Mouse (Mus musculus) ES-E14 (cell line): ENCODE results near the gene Rbm5. TPM values are rescaled to one million over a fixed set of nuclear protein-coding genes. Genes with fewer than 3 reads are reported as not detected.

Experiments
- DNase-seq: peaks from one replicate; pipeline ENCODE4 v3.0.0-alpha.2; 2013; ENCODE audit warnings: low read depth, low spot score
- H3K27ac ChIP-seq: 2 replicates; pipeline ENCODE4 v1.5.1; 2012; ENCODE audit warnings: low read depth, mild to moderate bottlenecking, low read length, moderate library complexity, mixed read lengths; ENCODE audit not compliant: poor library complexity, insufficient read depth, severe bottlenecking
- H3K36me3 ChIP-seq: 2 replicates; pipeline ENCODE4 v1.6.1; 2012; ENCODE audit warnings: mild to moderate bottlenecking, low read length, moderate library complexity, mixed read lengths; ENCODE audit not compliant: control insufficient read depth, poor library complexity, insufficient read depth, severe bottlenecking
- H3K4me1 ChIP-seq, 2 experiments: fragments of 150-350 bp in 1 of 2; sonication (generic) in 1 of 2; 2 replicates each; pipeline ENCODE4 v1.6.1; 2012; ENCODE audit warnings: low read length in 2 of 2, mild to moderate bottlenecking in 1 of 2, mixed read lengths in 1 of 2; ENCODE audit not compliant: control insufficient read depth in 2 of 2, insufficient read depth in 2 of 2, poor library complexity in 1 of 2
- H3K4me3 ChIP-seq, 2 experiments: fragments of 150-350 bp in 1 of 2; sonication (generic) in 1 of 2; 2 replicates each; pipeline ENCODE4 v1.5.1; 2012; ENCODE audit warnings: low read length in 2 of 2, low read depth in 1 of 2, mild to moderate bottlenecking in 1 of 2, mixed read lengths in 1 of 2; ENCODE audit not compliant: insufficient read depth in 1 of 2, poor library complexity in 1 of 2, severe bottlenecking in 1 of 2
- H3K9ac ChIP-seq: 2 replicates; pipeline ENCODE4 v1.6.1; 2012; ENCODE audit warnings: low read depth, mild to moderate bottlenecking, low read length, mixed read lengths; ENCODE audit not compliant: poor library complexity, insufficient read depth, severe bottlenecking
- H3K9me3 ChIP-seq: fragments of 150-350 bp; sonication (generic); 2 replicates; pipeline ENCODE4 v1.6.1; 2012; ENCODE audit warnings: low read depth, mild to moderate bottlenecking, low read length; ENCODE audit not compliant: control insufficient read depth, insufficient read depth
- CHD2 ChIP-seq: IDR thresholded peaks from 2 replicates; pipeline ENCODE4 v1.6.1; 2014; ENCODE audit warnings: mild to moderate bottlenecking, low read depth, low read length, inconsistent platforms
- HCFC1 ChIP-seq: IDR thresholded peaks from 2 replicates; pipeline ENCODE4 v1.6.1; 2012; ENCODE audit warnings: low read length, inconsistent platforms, borderline replicate concordance; ENCODE audit not compliant: insufficient read depth
- MAFK ChIP-seq: IDR thresholded peaks from 2 replicates; pipeline ENCODE4 v1.6.1; 2014; ENCODE audit warnings: mild to moderate bottlenecking, low read depth, low read length, inconsistent platforms; ENCODE audit not compliant: insufficient read depth
- ZC3H11A ChIP-seq: IDR thresholded peaks from 2 replicates; pipeline ENCODE4 v1.6.1; 2012; ENCODE audit warnings: low read depth, mild to moderate bottlenecking, inconsistent platforms, low read length, borderline replicate concordance
- ZNF384 ChIP-seq: IDR thresholded peaks from 2 replicates; pipeline ENCODE4 v1.6.1; 2012; ENCODE audit warnings: low read depth, low read length, inconsistent platforms
- in situ Hi-C, 2 experiments: fragments of 600-800 bp; cut with MboI; formaldehyde crosslinking; loops; one replicate each; pipeline ENCODE4 v1.15.1; 2025; ENCODE audit warnings: low sequenced_read_pairs in 2 of 2, inconsistent platforms in 1 of 2; ENCODE audit not compliant: unreplicated experiment in 2 of 2
- total RNA-seq: library from RNA; depleted of rRNA; stranded (reverse); fragments of 300-350 nt; gene quantifications from 2 replicates; pipeline ENCODE4 v1.2.3, GENCODE M21; 2012

The Rbm5 gene
- total RNA-seq, 1 experiment, result 97.7 TPM

DNA sequence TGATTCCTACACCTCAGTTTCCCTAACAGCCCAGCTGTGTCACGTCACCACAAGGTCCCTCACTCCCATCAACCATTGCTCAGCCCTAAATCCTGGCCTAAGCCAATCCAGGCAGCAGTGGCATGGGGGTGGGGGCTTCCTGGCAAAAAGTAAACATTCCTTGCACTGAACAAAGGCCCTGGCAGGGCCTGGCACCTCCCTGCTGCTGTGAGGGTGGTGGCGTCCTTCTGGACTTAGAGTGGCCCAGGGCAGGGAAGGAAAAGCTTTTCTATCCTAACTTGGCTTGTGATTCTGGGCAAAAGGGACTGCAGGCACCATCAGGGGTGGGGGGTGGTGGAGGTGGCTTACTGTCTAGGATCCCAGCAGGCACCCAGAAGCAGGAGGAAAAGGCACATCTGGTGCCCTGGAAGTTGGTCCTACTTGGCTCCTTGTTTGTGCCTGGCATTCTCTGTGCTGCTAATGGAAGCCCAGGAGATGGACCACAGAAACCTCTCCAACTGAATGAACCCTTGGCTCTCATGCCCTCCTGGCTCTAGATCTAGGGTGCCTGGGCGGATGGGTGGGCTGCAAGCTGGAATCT lies 68.1 kb downstream of the Rbm5 start:
- Histone ChIP-seq H3K4me1 (peaks cover 13 to 49% of the 10 kb centered on the region in 2 experiments), H3K9me3 (no peaks in the 10 kb centered on the region), H3K27ac (no peak overlapping the region), H3K4me3 (no peak overlapping the region), H3K36me3 (no peaks in the 10 kb centered on the region; the same call in 1 of the 2 replicates), H3K9ac (no peak overlapping the region)
- no peak for DNase-seq
- in situ Hi-C loops, result no loop called here
- no peak for TF ChIP-seq ZNF384
- TF ChIP-seq ZC3H11A, result no peak
- TF ChIP-seq MAFK, result no peak
- no peak for TF ChIP-seq HCFC1
- TF ChIP-seq CHD2, result no peak

DNA sequence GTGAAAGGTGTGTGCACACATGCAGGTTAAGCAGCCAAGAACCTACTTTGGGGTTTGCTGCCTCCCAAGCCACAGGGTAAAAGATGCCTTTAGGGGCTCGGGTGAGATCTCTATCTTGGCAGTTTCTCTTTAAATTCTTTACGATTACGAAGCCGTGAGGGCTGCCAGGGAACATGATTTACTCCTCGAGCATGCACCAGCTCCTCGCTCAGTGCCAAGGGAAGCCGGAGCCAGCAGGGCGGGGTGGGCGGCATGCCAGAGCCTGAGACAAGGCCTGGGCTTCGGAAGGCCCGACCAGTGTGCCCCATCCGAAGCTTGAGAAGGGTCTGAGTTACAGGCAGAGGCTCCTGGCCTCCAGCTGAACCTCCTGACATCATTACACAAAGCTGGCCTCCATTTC lies 69.2 kb downstream of the Rbm5 start:
- in situ Hi-C loops, result no loop called here
- DNase-seq, result no peak
- TF ChIP-seq ZNF384, result no peak
- no peak for TF ChIP-seq MAFK
- no peak for TF ChIP-seq CHD2
- no peak for TF ChIP-seq ZC3H11A
- TF ChIP-seq HCFC1, result no peak
- H3K36me3 ChIP-seq, result no peaks in the 10 kb centered on the region; the same call in 1 of the 2 replicates
- no peak overlapping the region for H3K9ac ChIP-seq
- no peak overlapping the region for H3K27ac ChIP-seq
- no peaks in the 10 kb centered on the region for H3K9me3 ChIP-seq
- H3K4me1 ChIP-seq, result peaks cover 8 to 41% of the 10 kb centered on the region in 2 experiments; a peak in 3 of 4 replicates
- no peak overlapping the region for H3K4me3 ChIP-seq

DNA sequence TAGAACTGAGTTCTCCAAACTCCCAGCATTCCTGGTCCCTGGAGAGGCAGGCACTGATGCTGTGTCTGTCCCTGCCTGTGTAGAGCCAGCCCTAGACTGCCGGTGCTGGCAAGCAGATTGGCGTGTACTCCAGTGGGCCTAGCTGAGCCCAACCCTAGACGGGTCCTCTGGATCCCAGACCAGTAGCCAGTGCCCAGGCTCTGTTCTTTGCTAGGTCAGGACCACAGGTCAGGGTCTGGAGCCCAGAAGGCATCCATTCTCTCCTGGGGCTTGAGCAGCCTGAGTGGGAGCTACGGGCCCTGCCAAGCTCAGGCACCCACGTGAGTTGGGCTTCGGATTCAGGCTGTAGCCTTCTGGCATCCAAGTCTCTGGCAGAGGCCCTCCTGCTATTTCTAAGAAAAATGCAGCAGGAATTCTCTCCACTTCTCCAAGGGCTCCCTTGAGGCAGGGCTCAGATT lies 70.7 kb downstream of the Rbm5 start:
- no peak for DNase-seq
- Histone ChIP-seq H3K36me3 (no peaks in the 10 kb centered on the region; the same call in 1 of the 2 replicates), H3K4me1 (peaks cover 6 to 32% of the 10 kb centered on the region in 2 experiments; a peak in 3 of 4 replicates), H3K9ac (no peak overlapping the region), H3K27ac (no peak overlapping the region), H3K9me3 (no peaks in the 10 kb centered on the region), H3K4me3 (no peak overlapping the region)
- no peak for TF ChIP-seq CHD2
- in situ Hi-C loops, result no loop called here

DNA sequence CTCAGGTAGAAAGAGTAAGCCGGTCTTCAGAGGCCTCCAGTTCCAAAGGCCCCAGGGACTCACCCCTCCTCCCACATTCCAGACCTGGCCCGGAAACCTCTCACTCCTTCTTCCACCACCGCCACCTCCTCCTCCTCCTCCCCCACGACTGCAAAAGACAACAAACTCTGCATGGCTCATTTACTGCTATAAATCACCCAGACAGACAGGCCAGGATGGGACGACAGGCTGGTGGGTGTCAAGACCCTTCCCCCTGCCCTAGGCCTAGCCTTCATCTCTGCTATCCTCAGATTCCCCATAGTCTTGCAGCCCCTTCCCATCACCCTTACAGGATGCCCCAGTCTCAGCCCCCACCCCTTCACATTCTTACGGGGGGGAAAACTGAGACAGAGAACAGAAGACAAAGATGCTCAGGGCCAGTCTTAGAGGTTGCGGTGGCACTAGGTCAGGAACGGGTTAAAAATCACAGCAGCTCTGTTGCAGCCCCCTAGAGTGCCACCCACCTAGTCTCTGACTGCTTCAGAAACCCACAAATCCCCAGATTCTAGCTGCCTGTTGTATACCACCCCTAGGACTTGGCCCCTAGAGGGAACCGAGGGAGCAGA lies 71.3 kb downstream of the Rbm5 start:
- Histone ChIP-seq H3K4me3 (no peak overlapping the region), H3K36me3 (no peaks in the 10 kb centered on the region; the same call in 1 of the 2 replicates), H3K4me1 (peaks cover 6 to 26% of the 10 kb centered on the region in 2 experiments; a peak in 3 of 4 replicates), H3K9me3 (no peaks in the 10 kb centered on the region), H3K27ac (no peak overlapping the region), H3K9ac (no peak overlapping the region)
- no peak for DNase-seq
- no peak for TF ChIP-seq MAFK
- no peak for TF ChIP-seq ZNF384
- TF ChIP-seq CHD2, result no peak
- no peak for TF ChIP-seq HCFC1
- no peak for TF ChIP-seq ZC3H11A
- in situ Hi-C loops, result no loop called here
